Mouse (Mus musculus): Measurements from ENCODE around the gene Plac8. TPM values are rescaled to one million over a fixed set of nuclear protein-coding genes. Genes with fewer than 3 reads are reported as not detected.

Gene Plac8
- polyA plus RNA-seq, 1 experiment from 2014 or later = 398 TPM

DNA sequence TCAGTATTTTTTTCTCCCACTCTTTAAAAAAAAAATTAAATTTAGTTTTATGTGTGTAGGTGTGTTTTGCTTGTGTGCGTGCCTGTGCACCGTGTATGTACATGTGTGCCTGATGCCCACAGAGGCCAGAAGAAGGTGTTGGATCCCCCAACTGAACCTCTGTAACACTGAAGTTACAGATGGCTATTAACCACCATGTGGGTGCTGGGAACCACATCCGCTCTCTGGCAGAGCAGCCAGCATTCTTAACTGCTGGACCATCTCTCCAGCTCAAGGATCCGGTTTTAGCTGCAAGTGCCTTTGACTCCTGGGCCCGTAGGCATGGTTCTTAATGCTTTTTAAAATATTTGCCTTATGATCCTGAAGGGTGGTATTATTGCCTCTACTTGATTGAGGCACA lies 1.2 kb upstream of the Plac8 start:
- 78% methylated on average over 5 of the region's 5 CpGs for WGBS
- Histone ChIP-seq H3K9me3 (ENCODE audit: control insufficient read depth, low read length) (no peaks in the 10 kb centered on the region), H3K9ac (ENCODE audit: low read length) (no peak overlapping the region), H3K27me3 (ENCODE audit: control insufficient read depth, insufficient read depth, low read length) (no peaks in the 10 kb centered on the region), H3K4me2 (replicated peaks; ENCODE audit: low read depth) (no peak overlapping the region), H3K4me1 (replicated peaks; ENCODE audit: control insufficient read depth, insufficient read depth) (no peaks in the 10 kb centered on the region), H3K36me3 (ENCODE audit: control insufficient read depth, insufficient read depth, low read length) (no peaks in the 10 kb centered on the region), H3K4me3 (ENCODE audit: low read depth, low read length) (no peak overlapping the region), H3K27ac (replicated peaks) (no peak overlapping the region)
- ATAC-seq (ENCODE audit: low FRiP score, low TSS enrichment) (no peak), DNase-seq (ENCODE audit: low spot score) (no peak)
- TF ChIP-seq EP300 (optimal IDR thresholded peaks at IDR 0.05) (no peak), CTCF (IDR thresholded peaks at IDR 0.05; ENCODE audit: low read depth) (no peak)

DNA sequence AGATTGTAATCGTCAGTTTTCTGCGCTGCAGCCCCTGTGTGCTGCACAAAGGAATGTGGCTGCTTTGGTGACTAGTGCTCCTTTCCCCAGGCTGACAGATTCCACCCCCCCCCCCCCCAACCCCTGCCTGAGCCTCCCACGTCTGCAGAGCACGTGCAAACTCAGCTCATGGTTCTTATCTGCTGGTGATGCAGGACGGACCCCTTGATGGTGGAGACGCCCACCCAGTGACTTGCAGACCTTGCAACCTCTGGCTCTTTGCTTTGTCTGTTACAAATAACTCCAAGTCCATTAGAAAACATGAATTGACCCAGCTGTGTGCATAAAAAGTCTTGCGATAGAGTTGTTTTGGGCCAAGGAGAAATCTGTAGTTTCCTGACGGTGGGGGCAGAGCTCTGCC lies 1.3 kb downstream of the Plac8 start:
- peak; percentile 47 for DNase-seq (ENCODE audit: low spot score)
- Histone ChIP-seq H3K36me3 (ENCODE audit: control insufficient read depth, insufficient read depth, low read length) (no peaks in the 10 kb centered on the region), H3K27ac (replicated peaks) (peak overlapping the region; percentile 69), H3K4me1 (replicated peaks; ENCODE audit: control insufficient read depth, insufficient read depth) (peaks cover 3% of the 10 kb centered on the region; the same call in 1 of the 2 replicates), H3K27me3 (ENCODE audit: control insufficient read depth, insufficient read depth, low read length) (no peaks in the 10 kb centered on the region), H3K4me2 (replicated peaks; ENCODE audit: low read depth) (peak overlapping the region; percentile 52), H3K9me3 (ENCODE audit: control insufficient read depth, low read length) (no peaks in the 10 kb centered on the region), H3K9ac (ENCODE audit: low read length) (peak overlapping the region; percentile 31; the same call in 1 of the 2 replicates), H3K4me3 (ENCODE audit: low read depth, low read length) (peak overlapping the region; percentile 33)
- WGBS = 17% methylated on average over 8 of the region's 8 CpGs
- no peak for ATAC-seq (ENCODE audit: low FRiP score, low TSS enrichment)
- TF ChIP-seq CTCF (IDR thresholded peaks at IDR 0.05; ENCODE audit: low read depth) (no peak), EP300 (optimal IDR thresholded peaks at IDR 0.05) (no peak)

DNA sequence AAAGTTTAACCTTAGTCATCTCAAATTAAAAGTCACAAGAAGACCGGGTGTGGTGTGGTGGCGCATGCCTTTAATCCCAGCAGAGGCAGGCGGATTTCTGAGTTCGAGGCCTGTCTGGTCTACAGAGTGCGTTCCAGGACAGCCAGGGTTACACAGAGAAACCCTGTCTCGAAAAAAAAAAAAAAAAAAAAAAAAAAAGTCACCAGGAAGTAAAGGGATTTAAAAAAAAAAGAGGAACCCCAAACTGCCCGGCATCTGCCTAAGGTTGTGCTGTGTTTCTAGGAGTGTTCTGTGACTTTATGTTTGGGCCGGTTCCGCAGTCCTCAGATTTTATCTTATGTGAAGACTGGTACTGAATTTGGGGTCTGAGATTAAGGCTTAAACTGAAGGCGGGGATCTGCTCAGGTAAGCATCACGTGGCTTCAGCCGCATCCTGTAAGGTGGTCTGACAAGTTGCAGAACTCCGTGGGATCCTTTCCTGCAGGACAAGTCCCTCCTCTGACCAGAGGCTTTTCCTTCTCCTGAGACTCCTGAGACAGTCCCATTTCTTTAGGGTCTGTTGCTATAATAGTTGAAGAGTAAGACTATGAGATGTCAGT lies 1.9 kb downstream of the Plac8 start:
- Histone ChIP-seq H3K9ac (ENCODE audit: low read length) (peak overlapping the region; percentile 35; the same call in 1 of the 2 replicates), H3K4me3 (ENCODE audit: low read depth, low read length) (peak overlapping the region; percentile 33), H3K4me2 (replicated peaks; ENCODE audit: low read depth) (peak overlapping the region; percentile 52), H3K27ac (replicated peaks) (no peak overlapping the region; the same call in 1 of the 2 replicates), H3K27me3 (ENCODE audit: control insufficient read depth, insufficient read depth, low read length) (no peaks in the 10 kb centered on the region), H3K4me1 (replicated peaks; ENCODE audit: control insufficient read depth, insufficient read depth) (peaks cover 3% of the 10 kb centered on the region; the same call in 1 of the 2 replicates), H3K36me3 (ENCODE audit: control insufficient read depth, insufficient read depth, low read length) (no peaks in the 10 kb centered on the region), H3K9me3 (ENCODE audit: control insufficient read depth, low read length) (no peaks in the 10 kb centered on the region)
- ATAC-seq (ENCODE audit: low FRiP score, low TSS enrichment) (no peak), DNase-seq (ENCODE audit: low spot score) (no peak)
- WGBS = 54% methylated on average over 13 of the region's 13 CpGs
- TF ChIP-seq CTCF (IDR thresholded peaks at IDR 0.05; ENCODE audit: low read depth) = no peak
- TF ChIP-seq EP300 (optimal IDR thresholded peaks at IDR 0.05) = no peak

DNA sequence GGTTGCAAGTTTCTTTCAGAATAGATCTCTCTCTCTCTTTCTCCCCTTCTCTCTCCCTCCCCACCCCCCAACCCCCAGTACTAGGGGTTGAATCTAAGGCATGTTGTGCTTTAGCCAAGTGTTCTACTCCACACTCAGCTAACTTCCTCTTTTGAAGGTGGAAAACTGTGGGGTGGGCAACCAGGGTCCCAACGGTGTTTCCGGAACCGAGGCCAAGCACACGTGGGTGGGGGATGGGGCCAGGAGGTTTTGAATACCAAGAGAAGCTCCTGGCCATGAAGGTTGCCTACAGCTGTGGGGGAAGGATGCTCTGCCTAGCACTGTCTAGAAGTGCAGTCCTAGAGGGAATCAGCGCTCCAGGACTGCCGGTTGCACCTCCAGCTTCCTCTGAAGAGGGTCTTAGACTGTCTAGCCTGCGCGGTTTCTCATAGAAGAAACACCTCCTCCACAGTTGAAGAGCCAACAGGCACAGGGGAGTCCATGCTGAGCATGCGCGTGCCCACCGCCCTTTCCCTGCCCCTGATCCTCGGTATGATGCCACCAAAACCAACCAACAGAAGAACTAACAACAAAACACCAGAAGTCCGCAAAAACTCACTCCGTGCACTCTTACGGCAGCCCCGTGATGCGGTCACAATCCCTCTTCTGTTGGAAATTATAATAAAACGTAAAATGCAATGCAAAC lies 2.7 kb downstream of the Plac8 start:
- H3K27me3 ChIP-seq (ENCODE audit: control insufficient read depth, insufficient read depth, low read length) = no peaks in the 10 kb centered on the region
- peaks cover 3% of the 10 kb centered on the region; the same call in 1 of the 2 replicates for H3K4me1 ChIP-seq (replicated peaks; ENCODE audit: control insufficient read depth, insufficient read depth)
- 74% methylated on average over 18 of the region's 18 CpGs for WGBS
- H3K9me3 ChIP-seq (ENCODE audit: control insufficient read depth, low read length) = no peaks in the 10 kb centered on the region
- H3K4me3 ChIP-seq (ENCODE audit: low read depth, low read length) = peak overlapping the region; percentile 18; the same call in 1 of the 2 replicates
- TF ChIP-seq CTCF (IDR thresholded peaks at IDR 0.05; ENCODE audit: low read depth) (no peak), EP300 (optimal IDR thresholded peaks at IDR 0.05) (no peak)
- peak overlapping the region; percentile 43 for H3K9ac ChIP-seq (ENCODE audit: low read length)
- no peak for DNase-seq (ENCODE audit: low spot score)
- H3K4me2 ChIP-seq (replicated peaks; ENCODE audit: low read depth) = peak overlapping the region; percentile 52
- H3K36me3 ChIP-seq (ENCODE audit: control insufficient read depth, insufficient read depth, low read length) = no peaks in the 10 kb centered on the region
- no peak for ATAC-seq (ENCODE audit: low FRiP score, low TSS enrichment)
- peak overlapping the region; percentile 53; the same call in 1 of the 2 replicates for H3K27ac ChIP-seq (replicated peaks)

DNA sequence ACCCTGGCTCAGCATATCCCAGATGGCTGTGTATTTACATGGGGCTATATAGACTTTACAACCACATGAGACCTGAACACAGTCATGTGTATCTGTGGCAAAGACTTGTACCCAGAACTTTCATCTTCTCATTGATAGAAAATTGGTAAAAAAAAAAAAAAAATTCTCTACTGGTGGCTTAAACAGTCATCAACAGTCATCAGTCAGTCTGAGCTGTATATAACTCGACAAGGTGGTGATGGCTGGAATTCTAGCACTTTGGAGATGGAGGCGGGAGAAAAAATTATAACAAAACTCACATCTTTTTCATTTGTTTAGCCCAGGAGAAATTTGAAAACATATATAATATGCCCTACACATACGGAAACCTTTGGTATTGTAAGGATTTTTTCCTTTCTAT lies 3.2 kb downstream of the Plac8 start:
- no peak overlapping the region for H3K27ac ChIP-seq (replicated peaks)
- H3K4me2 ChIP-seq (replicated peaks; ENCODE audit: low read depth) = no peak overlapping the region
- DNase-seq (ENCODE audit: low spot score) (no peak), ATAC-seq (ENCODE audit: low FRiP score, low TSS enrichment) (no peak)
- H3K9ac ChIP-seq (ENCODE audit: low read length) = no peak overlapping the region
- H3K27me3 ChIP-seq (ENCODE audit: control insufficient read depth, insufficient read depth, low read length) = no peaks in the 10 kb centered on the region
- no peaks in the 10 kb centered on the region for H3K36me3 ChIP-seq (ENCODE audit: control insufficient read depth, insufficient read depth, low read length)
- H3K9me3 ChIP-seq (ENCODE audit: control insufficient read depth, low read length) = no peaks in the 10 kb centered on the region
- TF ChIP-seq CTCF (IDR thresholded peaks at IDR 0.05; ENCODE audit: low read depth) (no peak), EP300 (optimal IDR thresholded peaks at IDR 0.05) (no peak)
- no peak overlapping the region for H3K4me3 ChIP-seq (ENCODE audit: low read depth, low read length)
- H3K4me1 ChIP-seq (replicated peaks; ENCODE audit: control insufficient read depth, insufficient read depth) = peaks cover 3% of the 10 kb centered on the region; the same call in 1 of the 2 replicates
- 75% methylated on average over 3 of the region's 3 CpGs for WGBS

DNA sequence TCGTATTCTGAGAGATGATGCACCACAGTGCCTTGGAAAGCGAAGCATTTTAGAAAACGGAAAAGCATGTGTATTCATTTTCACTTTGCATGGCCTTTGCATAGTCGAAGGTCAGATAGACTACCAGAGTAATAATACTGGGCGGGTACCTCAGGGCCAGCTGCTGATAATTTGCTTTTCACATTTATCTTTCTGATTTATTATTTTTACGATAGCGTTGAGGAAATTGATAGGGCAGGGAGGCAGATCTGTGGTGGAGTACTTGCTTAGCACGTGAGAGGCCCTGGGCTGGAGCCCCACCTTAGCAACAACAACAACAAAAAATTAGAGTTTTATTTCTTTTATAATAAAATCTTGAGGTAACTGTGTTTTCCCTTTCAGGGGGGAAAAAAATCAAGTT lies 3.9 kb downstream of the Plac8 start:
- ATAC-seq (ENCODE audit: low FRiP score, low TSS enrichment) = no peak
- Histone ChIP-seq H3K4me1 (replicated peaks; ENCODE audit: control insufficient read depth, insufficient read depth) (peaks cover 3% of the 10 kb centered on the region; the same call in 1 of the 2 replicates), H3K4me3 (ENCODE audit: low read depth, low read length) (no peak overlapping the region), H3K36me3 (ENCODE audit: control insufficient read depth, insufficient read depth, low read length) (no peaks in the 10 kb centered on the region), H3K9me3 (ENCODE audit: control insufficient read depth, low read length) (no peaks in the 10 kb centered on the region), H3K27ac (replicated peaks) (no peak overlapping the region), H3K4me2 (replicated peaks; ENCODE audit: low read depth) (peak overlapping the region; percentile 34), H3K27me3 (ENCODE audit: control insufficient read depth, insufficient read depth, low read length) (no peaks in the 10 kb centered on the region), H3K9ac (ENCODE audit: low read length) (no peak overlapping the region)
- TF ChIP-seq CTCF (IDR thresholded peaks at IDR 0.05; ENCODE audit: low read depth) (no peak), EP300 (optimal IDR thresholded peaks at IDR 0.05) (no peak)
- WGBS = 41% methylated on average over 8 of the region's 8 CpGs
- no peak for DNase-seq (ENCODE audit: low spot score)
